Mouse (Mus musculus) CD4-positive helper T cell, adult 2 months (primary cell): ENCODE data around the gene Bicral.

Source experiments
- DNase-seq: peaks from one replicate; pipeline ENCODE4 v3.0.0-alpha.2; 2012; ENCODE audit warnings: low read depth, missing footprints, low spot score

Gene Bicral

DNA sequence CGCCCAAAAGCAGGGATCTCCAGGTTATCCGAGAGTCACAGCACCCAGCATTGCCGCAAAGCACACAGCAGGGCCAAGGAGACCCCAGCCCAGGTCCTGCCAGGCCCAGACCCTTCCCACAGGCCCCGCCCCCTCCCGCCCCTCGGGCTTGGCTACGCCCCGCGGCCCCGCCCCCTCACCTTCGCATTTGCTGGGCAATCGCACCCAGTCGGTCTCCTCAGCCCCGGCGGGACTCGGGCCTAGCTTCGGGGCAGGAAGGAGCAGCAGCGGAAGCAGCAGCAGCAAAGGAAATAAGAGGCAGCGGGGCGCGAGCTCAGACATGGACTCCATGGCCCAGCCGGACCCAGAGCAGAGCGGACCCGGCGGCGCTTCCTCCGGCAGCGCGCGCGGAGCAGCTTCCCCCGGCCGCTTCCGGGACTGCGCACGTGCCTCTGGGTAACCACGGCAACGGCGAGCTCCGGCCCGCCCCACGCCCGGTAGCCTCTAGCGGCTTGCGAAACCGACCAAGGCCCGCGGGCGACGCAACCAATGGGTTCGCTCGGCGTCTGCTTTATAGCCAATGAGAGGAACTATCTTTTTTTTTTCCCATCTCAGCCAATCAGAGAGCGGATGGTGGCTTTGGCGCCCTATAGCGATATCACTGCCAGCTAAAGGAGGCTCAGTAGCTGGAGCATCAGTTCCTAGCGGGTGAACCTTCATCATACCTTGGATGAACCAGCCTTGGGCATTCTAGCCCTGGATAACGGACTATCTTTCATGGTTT lies 106.3 kb downstream of the Bicral start, which contains the start of gene Cnpy3:
Gene Cnpy3 (minus strand): TSS at position 421 of the 763 bp plus-strand sequence.
- peak; percentile 100 for DNase-seq

DNA sequence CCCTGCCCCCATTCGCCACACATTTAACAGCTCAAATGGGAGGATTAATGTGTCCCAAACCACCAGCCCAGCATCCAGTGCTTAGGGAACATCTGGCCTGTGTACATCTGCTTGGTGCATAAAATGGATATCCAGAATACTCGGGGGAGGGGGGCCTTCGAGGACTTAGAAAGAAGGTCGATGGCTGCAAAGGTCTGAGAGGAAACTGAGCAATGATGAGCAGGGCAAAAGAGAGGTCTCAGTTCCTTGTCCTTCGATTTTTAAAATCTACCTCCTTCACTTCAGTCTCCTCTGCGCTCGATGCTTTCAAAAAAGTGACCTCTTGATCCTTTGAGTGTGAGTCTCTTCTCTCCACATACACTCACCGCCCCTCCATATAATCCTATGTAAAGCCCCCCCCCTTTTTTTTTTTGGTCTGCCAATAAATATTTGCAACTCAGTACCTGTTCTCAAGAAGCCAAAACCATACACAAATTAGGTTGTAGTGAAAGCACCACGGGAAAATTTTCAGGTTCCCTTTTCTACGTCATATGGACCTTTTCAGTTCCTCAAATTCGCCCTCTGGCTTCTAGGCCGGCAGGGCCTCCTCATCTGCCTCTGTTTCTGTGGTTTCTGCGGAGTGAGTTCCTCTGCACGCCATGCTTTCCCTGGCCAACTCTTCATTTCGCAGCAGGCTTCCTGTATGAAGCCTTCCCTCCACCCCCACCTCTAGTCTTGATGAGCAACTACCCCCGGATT lies 107.1 kb downstream of the Bicral start:
- peak; percentile 85 for DNase-seq

GRCm38 (mm10) chr17:46750580-46750979 lies 107.7 kb downstream of the Bicral start:
- DNase-seq: no peak

- no peak for DNase-seq
These were observed 109.0 kb downstream of the Bicral start for GRCm38 (mm10) chr17:46749282-46749681.
